Mouse (Mus musculus): ENCODE measurements at regions not wholly inside any gene's neighbourhood (a gene's known extent, or its start where the extent isn't known, plus 50 kb on each side); places are given as distances from the start of the nearest gene placed in this dataset.

DNA sequence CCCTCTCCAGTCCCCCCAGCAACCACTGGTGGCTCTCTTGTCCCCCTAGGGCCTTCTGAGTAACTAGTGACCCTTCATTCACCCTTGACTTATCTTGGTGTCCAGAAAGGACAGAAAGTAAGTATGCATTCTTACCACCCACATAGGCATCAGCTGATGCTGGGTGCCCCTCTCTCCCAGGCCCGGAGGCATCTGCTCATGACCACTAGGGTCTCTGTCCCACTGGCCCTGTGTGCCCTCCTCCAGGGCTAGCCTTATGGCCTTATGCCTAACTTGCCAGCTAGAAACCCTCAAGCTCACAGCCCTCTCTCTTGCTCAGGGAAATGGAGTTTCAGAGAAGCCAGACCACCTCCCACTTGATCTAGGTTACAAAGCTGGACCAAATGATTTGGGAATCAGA lies 89.2 kb upstream of the Unc5b start:
- no peak overlapping the region for H3K4me2 ChIP-seq
- H3K27me3 ChIP-seq (replicated peaks; ENCODE audit: control insufficient read depth, insufficient read depth, low read length) = no peaks in the 10 kb centered on the region
- no peak overlapping the region for H3K9ac ChIP-seq (ENCODE audit: low read depth, low read length)
- H3K9me3 ChIP-seq (ENCODE audit: control insufficient read depth, low read length) = no peaks in the 10 kb centered on the region
- ATAC-seq (replicated peaks; ENCODE audit: low FRiP score) (no peak), DNase-seq (ENCODE audit: low spot score) (no peak)
- H3K27ac ChIP-seq (ENCODE audit: low read depth, low read length) = no peak overlapping the region
- H3K4me1 ChIP-seq (replicated peaks; ENCODE audit: control insufficient read depth, insufficient read depth, low read length) = 0 out of 2 replicates have a peak, but pooled peaks cover 4% of the 10 kb centered on the region
- no peaks in the 10 kb centered on the region for H3K36me3 ChIP-seq (ENCODE audit: control insufficient read depth, insufficient read depth, low read length)
- no peak overlapping the region for H3K4me3 ChIP-seq (ENCODE audit: low read depth, low read length)
- 73% methylated on average over 1 of the region's 1 CpGs for WGBS

DNA sequence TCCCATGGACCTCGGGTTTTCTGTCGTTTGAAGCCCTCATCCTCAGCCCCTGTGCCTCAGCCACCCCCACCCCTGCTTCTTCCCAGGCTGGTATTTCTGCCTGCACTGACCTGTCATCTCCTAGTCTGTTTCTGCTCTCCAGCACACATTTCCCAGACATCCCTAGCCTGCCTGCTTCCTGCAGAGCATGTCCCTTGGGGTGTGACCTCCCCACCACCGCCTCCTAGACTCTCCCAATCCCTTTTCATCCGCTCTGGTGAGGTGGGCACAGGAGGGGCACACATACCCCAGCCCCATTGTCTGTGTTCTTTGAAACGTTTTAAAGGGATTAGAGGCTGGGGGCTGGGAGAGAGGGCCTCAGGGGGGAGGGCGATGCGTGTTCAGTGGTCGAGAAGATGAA lies 86.6 kb upstream of the Unc5b start:
- Histone ChIP-seq H3K27me3 (replicated peaks; ENCODE audit: control insufficient read depth, insufficient read depth, low read length) (no peaks in the 10 kb centered on the region), H3K4me1 (replicated peaks; ENCODE audit: control insufficient read depth, insufficient read depth, low read length) (no peaks in the 10 kb centered on the region), H3K4me2 (no peak overlapping the region), H3K27ac (ENCODE audit: low read depth, low read length) (no peak overlapping the region), H3K36me3 (ENCODE audit: control insufficient read depth, insufficient read depth, low read length) (no peaks in the 10 kb centered on the region), H3K9me3 (ENCODE audit: control insufficient read depth, low read length) (no peaks in the 10 kb centered on the region), H3K4me3 (ENCODE audit: low read depth, low read length) (no peak overlapping the region), H3K9ac (ENCODE audit: low read depth, low read length) (no peak overlapping the region)
- 39% methylated on average over 8 of the region's 8 CpGs for WGBS
- DNase-seq (ENCODE audit: low spot score) = no peak
- ATAC-seq (replicated peaks; ENCODE audit: low FRiP score) = no peak

DNA sequence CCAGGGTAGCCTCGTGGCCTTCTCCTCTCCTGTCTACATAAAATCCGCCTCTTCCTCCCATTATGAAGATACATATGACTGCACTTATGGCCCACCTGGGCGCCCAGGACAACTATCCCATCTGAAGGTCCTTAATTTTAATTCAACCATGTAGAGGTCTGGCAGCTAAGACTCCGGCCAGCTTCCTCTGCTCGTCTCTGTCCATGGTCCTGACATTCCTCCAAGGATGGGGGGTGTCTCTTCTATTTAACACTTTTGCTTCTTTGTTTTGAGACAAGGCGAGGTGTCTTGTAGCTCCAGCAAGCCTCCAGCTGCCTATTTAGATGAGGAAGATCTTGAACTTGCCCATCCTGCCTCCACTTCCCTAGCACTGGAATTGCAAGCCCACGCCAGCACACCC lies 83.0 kb upstream of the Unc5b start:
- no peak overlapping the region for H3K4me3 ChIP-seq (ENCODE audit: low read depth, low read length)
- 22% methylated on average over 7 of the region's 7 CpGs for WGBS
- H3K27ac ChIP-seq (ENCODE audit: low read depth, low read length) = no peak overlapping the region
- no peak overlapping the region for H3K4me2 ChIP-seq
- H3K27me3 ChIP-seq (replicated peaks; ENCODE audit: control insufficient read depth, insufficient read depth, low read length) = no peaks in the 10 kb centered on the region
- peak; percentile 46 for DNase-seq (ENCODE audit: low spot score)
- no peaks in the 10 kb centered on the region for H3K4me1 ChIP-seq (replicated peaks; ENCODE audit: control insufficient read depth, insufficient read depth, low read length)
- no peak overlapping the region for H3K9ac ChIP-seq (ENCODE audit: low read depth, low read length)
- H3K9me3 ChIP-seq (ENCODE audit: control insufficient read depth, low read length) = no peaks in the 10 kb centered on the region
- ATAC-seq (replicated peaks; ENCODE audit: low FRiP score) = no peak
- H3K36me3 ChIP-seq (ENCODE audit: control insufficient read depth, insufficient read depth, low read length) = no peaks in the 10 kb centered on the region

DNA sequence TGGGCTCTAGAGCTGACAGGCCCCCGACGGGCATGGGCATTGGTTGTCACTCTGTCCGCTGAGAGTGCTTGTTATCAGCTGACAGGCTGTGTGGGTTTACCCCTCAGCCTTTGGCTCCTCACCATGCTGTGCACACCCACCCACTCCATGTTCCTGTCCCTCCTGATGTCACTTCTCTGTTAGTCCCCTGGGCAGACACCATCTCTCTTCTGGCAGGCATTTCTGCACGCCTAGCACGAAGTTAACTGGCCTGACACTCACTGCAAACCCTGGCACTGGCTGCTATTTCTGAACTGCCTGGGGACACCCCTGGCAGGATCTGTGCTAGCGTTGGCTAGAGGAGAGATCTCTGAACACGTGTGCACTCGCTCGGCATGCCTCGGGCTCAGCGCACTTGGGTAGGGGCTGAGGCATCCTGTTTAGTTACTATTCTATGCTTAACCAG lies 82.1 kb upstream of the Unc5b start:
- no peak overlapping the region for H3K4me2 ChIP-seq
- H3K9me3 ChIP-seq (ENCODE audit: control insufficient read depth, low read length) = no peaks in the 10 kb centered on the region
- no peak overlapping the region for H3K9ac ChIP-seq (ENCODE audit: low read depth, low read length)
- H3K4me1 ChIP-seq (replicated peaks; ENCODE audit: control insufficient read depth, insufficient read depth, low read length) = no peaks in the 10 kb centered on the region
- DNase-seq (ENCODE audit: low spot score) = no peak
- 83% methylated on average over 11 of the region's 11 CpGs for WGBS
- no peaks in the 10 kb centered on the region for H3K36me3 ChIP-seq (ENCODE audit: control insufficient read depth, insufficient read depth, low read length)
- no peak overlapping the region for H3K27ac ChIP-seq (ENCODE audit: low read depth, low read length)
- ATAC-seq (replicated peaks; ENCODE audit: low FRiP score) = no peak
- H3K27me3 ChIP-seq (replicated peaks; ENCODE audit: control insufficient read depth, insufficient read depth, low read length) = no peaks in the 10 kb centered on the region
- no peak overlapping the region for H3K4me3 ChIP-seq (ENCODE audit: low read depth, low read length)

DNA sequence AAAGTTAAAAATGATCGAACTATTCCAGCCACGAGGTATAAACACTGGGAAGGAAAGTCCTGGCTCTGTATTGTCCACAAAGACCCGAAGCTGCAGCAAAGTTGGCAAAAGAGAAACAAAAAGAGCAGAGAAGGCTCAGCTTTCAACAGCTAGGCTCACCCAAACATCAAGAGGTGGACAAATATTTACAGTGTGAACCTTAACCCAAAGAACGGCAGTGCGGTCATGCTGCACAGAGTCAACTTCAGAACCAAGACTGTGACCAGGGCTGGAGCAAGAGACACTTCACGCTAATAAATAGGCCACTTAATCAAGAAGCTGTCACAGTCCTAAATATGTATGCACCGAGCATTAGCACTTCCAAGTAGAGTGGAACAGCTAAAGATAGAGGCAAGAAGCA lies 73.0 kb upstream of the Unc5b start:
- DNase-seq (ENCODE audit: low spot score) = no peak
- no peaks in the 10 kb centered on the region for H3K27me3 ChIP-seq (replicated peaks; ENCODE audit: control insufficient read depth, insufficient read depth, low read length)
- no peaks in the 10 kb centered on the region for H3K9me3 ChIP-seq (ENCODE audit: control insufficient read depth, low read length)
- H3K9ac ChIP-seq (ENCODE audit: low read depth, low read length) = no peak overlapping the region
- H3K4me2 ChIP-seq = no peak overlapping the region
- ATAC-seq (replicated peaks; ENCODE audit: low FRiP score) = no peak
- no peak overlapping the region for H3K27ac ChIP-seq (ENCODE audit: low read depth, low read length)
- H3K4me1 ChIP-seq (replicated peaks; ENCODE audit: control insufficient read depth, insufficient read depth, low read length) = no peaks in the 10 kb centered on the region
- H3K4me3 ChIP-seq (ENCODE audit: low read depth, low read length) = no peak overlapping the region
- H3K36me3 ChIP-seq (ENCODE audit: control insufficient read depth, insufficient read depth, low read length) = no peaks in the 10 kb centered on the region
- 65% methylated on average over 7 of the region's 7 CpGs for WGBS

DNA sequence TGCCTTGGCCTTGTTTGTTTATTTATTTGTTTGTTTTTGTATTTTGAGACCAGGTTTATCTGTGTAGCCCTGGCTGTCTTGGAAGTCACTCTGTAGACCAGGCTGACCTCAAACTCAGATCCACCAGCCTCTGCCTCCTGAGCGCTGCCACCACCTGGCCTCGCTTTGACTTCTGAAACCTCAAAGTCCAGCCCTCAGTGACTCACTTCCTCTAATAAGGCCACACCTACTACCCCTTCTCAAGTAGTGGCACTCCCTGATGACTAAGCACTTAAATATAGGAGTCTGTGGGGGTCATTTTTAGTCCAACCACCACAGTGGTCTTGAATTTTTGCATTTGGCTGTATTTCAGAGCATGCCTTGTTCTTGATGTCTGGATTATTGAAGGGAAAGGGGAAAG lies 69.6 kb upstream of the Unc5b start:
- DNase-seq (ENCODE audit: low spot score) (no peak), ATAC-seq (replicated peaks; ENCODE audit: low FRiP score) (no peak)
- Histone ChIP-seq H3K4me2 (no peak overlapping the region), H3K4me1 (replicated peaks; ENCODE audit: control insufficient read depth, insufficient read depth, low read length) (no peaks in the 10 kb centered on the region), H3K36me3 (ENCODE audit: control insufficient read depth, insufficient read depth, low read length) (no peaks in the 10 kb centered on the region), H3K27me3 (replicated peaks; ENCODE audit: control insufficient read depth, insufficient read depth, low read length) (no peaks in the 10 kb centered on the region), H3K9me3 (ENCODE audit: control insufficient read depth, low read length) (no peaks in the 10 kb centered on the region), H3K9ac (ENCODE audit: low read depth, low read length) (no peak overlapping the region), H3K27ac (ENCODE audit: low read depth, low read length) (no peak overlapping the region), H3K4me3 (ENCODE audit: low read depth, low read length) (no peak overlapping the region)
- WGBS = 69% methylated on average over 2 of the region's 2 CpGs

DNA sequence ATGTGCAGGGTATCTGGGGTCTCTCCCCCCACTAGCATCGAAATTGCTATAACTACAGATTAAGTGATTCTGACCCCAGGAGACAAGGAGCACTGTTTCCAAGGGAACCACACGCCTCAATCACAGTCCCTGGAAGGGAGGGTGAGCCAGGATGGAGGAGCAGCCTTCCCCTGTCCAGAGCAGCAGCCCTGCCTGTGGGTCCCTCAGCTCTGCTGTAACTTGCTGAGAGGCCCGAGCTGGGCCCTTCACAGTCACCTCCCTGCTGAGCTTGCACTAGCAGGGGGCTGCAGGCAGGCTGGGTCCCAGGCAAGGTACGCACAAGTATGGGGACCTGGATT lies 62.4 kb upstream of the Unc5b start:
- no peaks in the 10 kb centered on the region for H3K27me3 ChIP-seq (replicated peaks; ENCODE audit: control insufficient read depth, insufficient read depth, low read length)
- no peak overlapping the region for H3K9ac ChIP-seq (ENCODE audit: low read depth, low read length)
- 47% methylated on average over 4 of the region's 4 CpGs for WGBS
- no peaks in the 10 kb centered on the region for H3K36me3 ChIP-seq (ENCODE audit: control insufficient read depth, insufficient read depth, low read length)
- ATAC-seq (replicated peaks; ENCODE audit: low FRiP score) = no peak
- H3K27ac ChIP-seq (ENCODE audit: low read depth, low read length) = no peak overlapping the region
- no peaks in the 10 kb centered on the region for H3K4me1 ChIP-seq (replicated peaks; ENCODE audit: control insufficient read depth, insufficient read depth, low read length)
- no peak for DNase-seq (ENCODE audit: low spot score)
- H3K4me3 ChIP-seq (ENCODE audit: low read depth, low read length) = no peak overlapping the region
- H3K9me3 ChIP-seq (ENCODE audit: control insufficient read depth, low read length) = no peaks in the 10 kb centered on the region
- no peak overlapping the region for H3K4me2 ChIP-seq

DNA sequence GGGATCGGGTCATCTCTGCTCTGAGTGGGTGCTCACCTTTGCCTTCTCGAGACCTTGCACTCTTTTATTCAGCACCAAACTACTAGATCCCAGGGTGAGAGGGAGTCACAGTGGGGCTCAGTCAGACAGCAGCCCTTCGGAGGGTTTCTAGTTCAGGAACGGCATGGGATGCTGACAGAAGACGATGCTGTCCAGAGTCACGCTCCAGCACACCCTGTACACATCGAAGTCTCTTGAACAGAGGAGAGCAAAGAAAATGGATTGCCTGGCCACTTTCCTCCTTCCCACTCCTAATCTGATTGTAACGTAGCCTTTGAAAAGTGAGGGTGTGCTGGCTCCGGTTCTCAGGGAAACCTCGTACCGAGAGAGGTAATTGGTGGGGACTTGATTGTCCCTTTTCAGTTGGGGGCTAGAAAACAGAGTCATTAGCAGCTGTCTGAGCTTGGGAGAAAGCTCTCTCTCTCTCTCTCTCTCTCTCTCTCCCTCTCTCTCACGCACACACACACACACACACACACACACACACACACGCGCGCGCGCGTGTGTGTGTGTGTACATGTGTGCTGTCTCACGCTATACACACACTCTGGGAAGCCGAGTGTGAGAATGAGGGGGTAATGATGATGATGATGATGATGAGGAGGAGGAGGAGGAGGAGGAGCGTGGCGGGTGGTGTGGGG lies 61.9 kb upstream of the Unc5b start:
- no peak overlapping the region for H3K27ac ChIP-seq (ENCODE audit: low read depth, low read length)
- no peaks in the 10 kb centered on the region for H3K9me3 ChIP-seq (ENCODE audit: control insufficient read depth, low read length)
- WGBS = 71% methylated on average over 22 of the region's 22 CpGs
- H3K4me3 ChIP-seq (ENCODE audit: low read depth, low read length) = no peak overlapping the region
- no peaks in the 10 kb centered on the region for H3K36me3 ChIP-seq (ENCODE audit: control insufficient read depth, insufficient read depth, low read length)
- no peak overlapping the region for H3K4me2 ChIP-seq
- DNase-seq (ENCODE audit: low spot score) = no peak
- H3K4me1 ChIP-seq (replicated peaks; ENCODE audit: control insufficient read depth, insufficient read depth, low read length) = no peaks in the 10 kb centered on the region
- H3K9ac ChIP-seq (ENCODE audit: low read depth, low read length) = no peak overlapping the region
- ATAC-seq (replicated peaks; ENCODE audit: low FRiP score) = no peak
- H3K27me3 ChIP-seq (replicated peaks; ENCODE audit: control insufficient read depth, insufficient read depth, low read length) = no peaks in the 10 kb centered on the region

DNA sequence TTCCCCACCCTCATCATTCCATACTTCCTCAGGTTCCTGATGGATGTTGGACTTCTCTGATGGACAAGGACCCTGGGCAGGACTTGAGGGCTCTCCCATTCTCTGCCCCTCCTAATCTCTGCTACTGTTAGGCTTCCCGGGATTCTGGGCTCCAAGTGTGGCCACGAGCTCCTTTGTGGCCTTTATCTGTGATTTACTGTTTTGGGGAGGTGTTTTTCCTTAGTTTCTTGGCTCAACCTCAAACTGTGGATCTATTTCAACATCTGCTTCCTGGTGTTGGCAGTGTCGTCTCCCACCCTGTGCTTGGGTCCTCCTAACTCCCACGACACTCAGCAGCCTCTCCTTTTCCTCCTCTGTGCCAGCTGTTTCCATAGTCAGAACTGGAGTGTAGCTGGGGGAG lies 61.3 kb upstream of the Unc5b start:
- no peak overlapping the region for H3K4me3 ChIP-seq (ENCODE audit: low read depth, low read length)
- H3K4me2 ChIP-seq = no peak overlapping the region
- H3K36me3 ChIP-seq (ENCODE audit: control insufficient read depth, insufficient read depth, low read length) = no peaks in the 10 kb centered on the region
- DNase-seq (ENCODE audit: low spot score) (no peak), ATAC-seq (replicated peaks; ENCODE audit: low FRiP score) (no peak)
- 19% methylated on average over 4 of the region's 4 CpGs for WGBS
- H3K4me1 ChIP-seq (replicated peaks; ENCODE audit: control insufficient read depth, insufficient read depth, low read length) = no peaks in the 10 kb centered on the region
- H3K9me3 ChIP-seq (ENCODE audit: control insufficient read depth, low read length) = no peaks in the 10 kb centered on the region
- no peak overlapping the region for H3K9ac ChIP-seq (ENCODE audit: low read depth, low read length)
- no peaks in the 10 kb centered on the region for H3K27me3 ChIP-seq (replicated peaks; ENCODE audit: control insufficient read depth, insufficient read depth, low read length)
- H3K27ac ChIP-seq (ENCODE audit: low read depth, low read length) = no peak overlapping the region
